Mouse (Mus musculus): ENCODE data around the gene Dgki. TPM values are rescaled to one million over a fixed set of nuclear protein-coding genes. Genes with fewer than 3 reads are reported as not detected.

Dgki gene
- total and polyA plus RNA-seq, 3 experiments, result 0.04 to 0.18 (median 0.08) TPM

GRCm38 (mm10) chr6:37310601-37311000 is 10.6 kb upstream of the Dgki start:
- Histone ChIP-seq H3K36me3 (ENCODE audit: control insufficient read depth, insufficient read depth, low read length) (no peaks in the 10 kb centered on the region), H3K79me2 (replicated peaks; ENCODE audit: control insufficient read depth, insufficient read depth, low read length) (no peaks in the 10 kb centered on the region), H3K9ac (ENCODE audit: low read depth, low read length) (no peak overlapping the region), H3K27me3 (ENCODE audit: control insufficient read depth, insufficient read depth, low read length) (no peaks in the 10 kb centered on the region), H3K27ac (no peak overlapping the region), H3K4me3 (no peak overlapping the region), H3K4me1 (ENCODE audit: control insufficient read depth, insufficient read depth, low read length) (no peaks in the 10 kb centered on the region)
- 59% methylated on average over 4 of the region's 4 CpGs for WGBS
- intact Hi-C loops (cut with DNase I), result no loop called here
- TF ChIP-seq POLR2A (IDR thresholded peaks at IDR 0.05; ENCODE audit: insufficient read depth, low read depth, low read length) (no peak), EP300 (IDR thresholded peaks at IDR 0.05; ENCODE audit: insufficient read depth, low read depth, low read length) (no peak)
- DNase-seq, result no peak

GRCm38 (mm10) chr6:37306616-37307015 is 6.6 kb upstream of the Dgki start:
- DNase-seq, result no peak
- no peaks in the 10 kb centered on the region for H3K36me3 ChIP-seq (ENCODE audit: control insufficient read depth, insufficient read depth, low read length)
- WGBS, result 86% methylated on average over 1 of the region's 1 CpGs
- TF ChIP-seq EP300 (IDR thresholded peaks at IDR 0.05; ENCODE audit: insufficient read depth, low read depth, low read length), result no peak
- no peak for TF ChIP-seq CTCF (IDR thresholded peaks at IDR 0.05)
- no peak for TF ChIP-seq POLR2A (IDR thresholded peaks at IDR 0.05; ENCODE audit: insufficient read depth, low read depth, low read length)
- H3K9ac ChIP-seq (ENCODE audit: low read depth, low read length), result no peak overlapping the region
- no peaks in the 10 kb centered on the region for H3K27me3 ChIP-seq (ENCODE audit: control insufficient read depth, insufficient read depth, low read length)
- H3K27ac ChIP-seq, result no peak overlapping the region
- H3K4me1 ChIP-seq (ENCODE audit: control insufficient read depth, insufficient read depth, low read length), result no peaks in the 10 kb centered on the region
- intact Hi-C loops (cut with DNase I), result no loop called here
- H3K4me3 ChIP-seq, result no peak overlapping the region
- no peaks in the 10 kb centered on the region for H3K79me2 ChIP-seq (replicated peaks; ENCODE audit: control insufficient read depth, insufficient read depth, low read length)

GRCm38 (mm10) chr6:37300492-37300891 is 508 bp upstream of the Dgki start:
- WGBS, result 28% methylated on average over 13 of the region's 13 CpGs
- Histone ChIP-seq H3K27me3 (ENCODE audit: control insufficient read depth, insufficient read depth, low read length) (peaks cover 11% of the 10 kb centered on the region), H3K36me3 (ENCODE audit: control insufficient read depth, insufficient read depth, low read length) (no peaks in the 10 kb centered on the region), H3K4me1 (ENCODE audit: control insufficient read depth, insufficient read depth, low read length) (no peaks in the 10 kb centered on the region), H3K4me3 (no peak overlapping the region), H3K79me2 (replicated peaks; ENCODE audit: control insufficient read depth, insufficient read depth, low read length) (no peaks in the 10 kb centered on the region), H3K9ac (ENCODE audit: low read depth, low read length) (no peak overlapping the region), H3K27ac (no peak overlapping the region)
- no peak for DNase-seq
- TF ChIP-seq POLR2A (IDR thresholded peaks at IDR 0.05; ENCODE audit: insufficient read depth, low read depth, low read length) (no peak), CTCF (IDR thresholded peaks at IDR 0.05) (no peak), EP300 (IDR thresholded peaks at IDR 0.05; ENCODE audit: insufficient read depth, low read depth, low read length) (no peak)
- intact Hi-C loops (cut with DNase I), result no loop called here

- Histone ChIP-seq H3K9ac (ENCODE audit: low read depth, low read length) (no peak overlapping the region), H3K36me3 (ENCODE audit: control insufficient read depth, insufficient read depth, low read length) (no peaks in the 10 kb centered on the region), H3K79me2 (replicated peaks; ENCODE audit: control insufficient read depth, insufficient read depth, low read length) (no peaks in the 10 kb centered on the region), H3K4me1 (ENCODE audit: control insufficient read depth, insufficient read depth, low read length) (no peaks in the 10 kb centered on the region), H3K4me3 (no peak overlapping the region), H3K27me3 (ENCODE audit: control insufficient read depth, insufficient read depth, low read length) (peaks cover 11% of the 10 kb centered on the region), H3K27ac (no peak overlapping the region)
- no peak for TF ChIP-seq CTCF (IDR thresholded peaks at IDR 0.05)
- no peak for TF ChIP-seq EP300 (IDR thresholded peaks at IDR 0.05; ENCODE audit: insufficient read depth, low read depth, low read length)
- TF ChIP-seq POLR2A (IDR thresholded peaks at IDR 0.05; ENCODE audit: insufficient read depth, low read depth, low read length), result no peak
- DNase-seq, result no peak
- intact Hi-C loops (cut with DNase I), result no loop called here
- WGBS, result 54% methylated on average over 4 of the region's 4 CpGs
Observed at GRCm38 (mm10) chr6:37298982-37299381, 1.0 kb downstream of the Dgki start.

GRCm38 (mm10) chr6:37297744-37298482 is 2.1 kb downstream of the Dgki start:
- TF ChIP-seq CTCF (IDR thresholded peaks at IDR 0.05) (no peak), EP300 (IDR thresholded peaks at IDR 0.05; ENCODE audit: insufficient read depth, low read depth, low read length) (no peak), POLR2A (IDR thresholded peaks at IDR 0.05; ENCODE audit: insufficient read depth, low read depth, low read length) (no peak)
- no peaks in the 10 kb centered on the region for H3K4me1 ChIP-seq (ENCODE audit: control insufficient read depth, insufficient read depth, low read length)
- H3K9ac ChIP-seq (ENCODE audit: low read depth, low read length), result no peak overlapping the region
- no peaks in the 10 kb centered on the region for H3K36me3 ChIP-seq (ENCODE audit: control insufficient read depth, insufficient read depth, low read length)
- H3K27ac ChIP-seq, result no peak overlapping the region
- peaks cover 11% of the 10 kb centered on the region for H3K27me3 ChIP-seq (ENCODE audit: control insufficient read depth, insufficient read depth, low read length)
- WGBS, result 58% methylated on average over 8 of the region's 8 CpGs
- no peak overlapping the region for H3K4me3 ChIP-seq
- no peaks in the 10 kb centered on the region for H3K79me2 ChIP-seq (replicated peaks; ENCODE audit: control insufficient read depth, insufficient read depth, low read length)
- intact Hi-C loops (cut with DNase I), result no loop called here
- DNase-seq, result no peak

GRCm38 (mm10) chr6:37292068-37292467 is 7.9 kb downstream of the Dgki start:
- Histone ChIP-seq H3K4me1 (ENCODE audit: control insufficient read depth, insufficient read depth, low read length) (no peaks in the 10 kb centered on the region), H3K27me3 (ENCODE audit: control insufficient read depth, insufficient read depth, low read length) (no peaks in the 10 kb centered on the region), H3K9ac (ENCODE audit: low read depth, low read length) (no peak overlapping the region), H3K79me2 (replicated peaks; ENCODE audit: control insufficient read depth, insufficient read depth, low read length) (no peaks in the 10 kb centered on the region), H3K27ac (no peak overlapping the region), H3K36me3 (ENCODE audit: control insufficient read depth, insufficient read depth, low read length) (no peaks in the 10 kb centered on the region), H3K4me3 (no peak overlapping the region)
- intact Hi-C loops (cut with DNase I), result no loop called here
- DNase-seq, result no peak
- 88% methylated on average over 2 of the region's 2 CpGs for WGBS
- no peak for TF ChIP-seq EP300 (IDR thresholded peaks at IDR 0.05; ENCODE audit: insufficient read depth, low read depth, low read length)
- no peak for TF ChIP-seq CTCF (IDR thresholded peaks at IDR 0.05)
- TF ChIP-seq POLR2A (IDR thresholded peaks at IDR 0.05; ENCODE audit: insufficient read depth, low read depth, low read length), result no peak
